Mouse (Mus musculus) megakaryocyte, embryonic 14.5 days (primary cell): ENCODE results near the gene Cep63.

Experiments
- FLI1 ChIP-seq: IDR thresholded peaks from 2 replicates; pipeline ENCODE4 v1.6.1; 2012; ENCODE audit warnings: low read length, inconsistent platforms, mixed read lengths
- GATA1 ChIP-seq: IDR thresholded peaks from 3 replicates; pipeline ENCODE4 v1.6.1; 2012; ENCODE audit warnings: mixed read lengths, low read length, inconsistent platforms, borderline replicate concordance

DNA sequence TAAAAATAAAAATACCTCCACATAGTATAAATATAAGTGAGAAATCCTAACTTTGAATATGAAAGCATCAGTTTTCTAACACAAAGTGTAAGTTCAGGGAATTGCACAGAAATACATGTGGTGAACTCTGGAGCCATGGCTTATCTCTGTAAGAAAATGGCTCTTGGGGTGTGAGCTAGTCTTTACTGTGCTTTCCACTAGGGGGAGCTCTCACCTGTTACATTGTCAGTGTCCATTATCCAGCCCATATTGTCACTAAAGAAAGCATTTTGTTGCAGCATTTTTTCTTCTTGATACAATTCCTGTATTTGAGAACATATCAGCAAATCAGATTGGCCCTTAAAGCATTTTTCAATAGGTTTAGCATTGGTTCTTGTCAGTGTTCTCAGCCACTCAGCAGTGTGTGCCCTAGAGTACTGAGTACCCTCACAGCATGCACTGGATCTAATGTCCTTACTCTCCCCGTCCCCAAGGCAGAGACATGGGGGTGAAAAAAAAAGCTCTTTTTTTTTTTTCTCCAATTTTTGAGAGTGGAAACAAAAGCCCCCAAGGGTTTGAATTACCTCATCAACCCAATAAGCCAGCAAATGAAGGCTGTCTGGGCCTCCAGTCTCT lies 6.7 kb upstream of the Cep63 start:
- TF ChIP-seq GATA1 (no peak), FLI1 (no peak)
